ENCODE assay signal across 16 mouse cellular contexts in genomic region chr19:28557559-28558328, GRCm38 (mm10).
DNase-seq lines count a peak whose midpoint lies in the region; TF ChIP-seq lines count a peak whose summit lies in the region.
"Had no signal": no experiment of that assay in that cellular context is flagged by ENCODE, and none has a peak within 500 bp of the region (broad histone marks: within the 10 kb centered on the region; RNA-seq: fewer than 3 reads in every experiment).

No protein-coding gene starts in this region.

- H3K4me3 ChIP-seq in kidney, adult 2 months (ENCODE audit: insufficient read depth, low read depth, low read length) = no peak overlapping the region
- no peak overlapping the region for H3K4me3 ChIP-seq in C2C12 (ENCODE audit: insufficient read depth, poor library complexity, severe bottlenecking)
- H3K4me3 ChIP-seq in embryonic fibroblast, embryonic 13.5 days (ENCODE audit: insufficient read depth, low read length) = no peak overlapping the region
- H3K4me3 ChIP-seq: forebrain, embryonic 13.5 days; hindbrain, embryonic 15.5 days; intestine, embryonic 15.5 days had no signal

- H3K27me3 ChIP-seq in kidney, adult 2 months (replicated peaks; ENCODE audit: control insufficient read depth, insufficient read depth, low read length) = no peaks in the 10 kb centered on the region
- no peaks in the 10 kb centered on the region for H3K27me3 ChIP-seq in C2C12 (ENCODE audit: control insufficient read depth, insufficient read depth, insufficient read length)
- H3K27me3 ChIP-seq: CH12.LX; hindbrain, embryonic 15.5 days; intestine, embryonic 15.5 days had no signal

- no peak for TF ChIP-seq POLR2A in kidney, adult 2 months (IDR thresholded peaks at IDR 0.05; ENCODE audit: low read depth, low read length)
- no peak for TF ChIP-seq POLR2A in embryonic fibroblast, embryonic 13.5 days (IDR thresholded peaks at IDR 0.05; ENCODE audit: low read depth, low read length)

- H3ac ChIP-seq in C2C12 (ENCODE audit: control insufficient read depth, insufficient read length, low read depth) = no peak overlapping the region

- peak; percentile 18 for DNase-seq in adrenal gland, adult 2 months
- DNase-seq in adrenal gland, adult 18-20 months (ENCODE audit: low spot score in 2 of 2) = no peak
- peak; percentile 45 for DNase-seq in kidney, adult 2 months
- DNase-seq in kidney, postnatal 14 days = no peak
- no peak for DNase-seq in left cerebral cortex, adult 11 months (ENCODE audit: low spot score)
- no peak for DNase-seq in thymus, adult 18-20 months
- DNase-seq: cerebellum, adult 8-10 months; layer of hippocampus, postnatal 36 days; liver, postnatal 0 days; retina, postnatal 1 day had no signal

- peak overlapping the region; percentile 81 for H3K27ac ChIP-seq in kidney, adult 2 months (ENCODE audit: insufficient read depth, low read depth, low read length)
- peak overlapping the region; percentile 53 for H3K27ac ChIP-seq in embryonic fibroblast, embryonic 13.5 days (ENCODE audit: insufficient read depth, low read length)
- H3K27ac ChIP-seq: forebrain, embryonic 13.5 days; hindbrain, embryonic 15.5 days; intestine, embryonic 15.5 days had no signal

- H3K79me2 ChIP-seq in C2C12 (ENCODE audit: control insufficient read depth, insufficient read depth) = no peaks in the 10 kb centered on the region

- no peak for TF ChIP-seq CTCF in kidney, adult 2 months (conservative IDR thresholded peaks at IDR 0.05; ENCODE audit: insufficient read depth, insufficient read length, low read depth, low read length)
- no peak for TF ChIP-seq CTCF in C2C12 (IDR thresholded peaks at IDR 0.05; ENCODE audit: control insufficient read depth, insufficient read depth, insufficient read length)
- TF ChIP-seq CTCF in embryonic fibroblast, embryonic 13.5 days (IDR thresholded peaks at IDR 0.05; ENCODE audit: borderline replicate concordance, insufficient read depth, low read length) = no peak

- H3K79me3 ChIP-seq in C2C12 (ENCODE audit: low read depth) = no peaks in the 10 kb centered on the region

- peaks cover 43% of the 10 kb centered on the region for H3K4me1 ChIP-seq in kidney, adult 2 months (ENCODE audit: control insufficient read depth, insufficient read depth, low read length)
- peaks cover 18% of the 10 kb centered on the region for H3K4me1 ChIP-seq in embryonic fibroblast, embryonic 13.5 days (ENCODE audit: control insufficient read depth, insufficient read depth, low read length)

- no peaks in the 10 kb centered on the region for H3K36me3 ChIP-seq in kidney, adult 2 months (ENCODE audit: control insufficient read depth, insufficient read depth, low read length)
- no peaks in the 10 kb centered on the region for H3K36me3 ChIP-seq in C2C12 (ENCODE audit: control insufficient read depth, insufficient read depth)
- H3K36me3 ChIP-seq: hindbrain, embryonic 15.5 days; intestine, embryonic 15.5 days had no signal

- 19% methylated on average over 5 of the region's 5 CpGs for WGBS in kidney, adult 2 months

TF ChIP-seq in C2C12, 6 proteins besides CTCF, POLR2A, EP300 and RAD21:
- TF ChIP-seq CEBPB (IDR thresholded peaks at IDR 0.05; ENCODE audit: low read depth) (peak; percentile 75), USF1 (IDR thresholded peaks at IDR 0.05; ENCODE audit: low read depth) (no peak), FOSL1 (IDR thresholded peaks at IDR 0.05; ENCODE audit: insufficient read depth, low read length, poor library complexity, severe bottlenecking) (peak; percentile 55), MAX (IDR thresholded peaks at IDR 0.05) (no peak)
TF ChIP-seq in C2C12: peak in this region for 2.

Comparison
In these comparisons a context has a peak if more than half of its experiments do, and no peak if none do; other contexts are left out.
1. DNase-seq: peak in adrenal gland, adult 2 months (single experiment) and kidney, adult 2 months (single experiment); none in adrenal gland, adult 18-20 months (0 of 2), kidney, postnatal 14 days (single experiment), left cerebral cortex, adult 11 months (single experiment) and thymus, adult 18-20 months (0 of 2).